Mouse (Mus musculus) neural tube, embryonic 12.5 days (tissue): ENCODE measurements around the gene Fam198b. TPM values are rescaled to one million over a fixed set of nuclear protein-coding genes. Genes with fewer than 3 reads are reported as not detected.

Experiments used
- ATAC-seq: fragments of 200-750 bp; cut with Nextera tagmentation; 2 replicates; pipeline ENCODE4 v1.8.0; 2017; ENCODE audit warnings: low read depth, mild to moderate bottlenecking, moderate TSS enrichment, moderate library complexity; ENCODE audit not compliant: low FRiP score
- H3K27ac ChIP-seq: fragments of 300-500 bp; sonication (generic); 2 replicates; pipeline ENCODE4 v1.5.1; 2016
- H3K27me3 ChIP-seq: fragments of 300-500 bp; sonication (generic); replicated peaks from 2 replicates; pipeline ENCODE4 v1.6.1; 2016; ENCODE audit warnings: mild to moderate bottlenecking
- H3K36me3 ChIP-seq: fragments of 300-500 bp; sonication (generic); 2 replicates; pipeline ENCODE4 v1.6.1; 2016; ENCODE audit warnings: mild to moderate bottlenecking
- H3K4me1 ChIP-seq: fragments of 300-500 bp; sonication (generic); 2 replicates; pipeline ENCODE4 v1.6.1; 2016
- H3K4me2 ChIP-seq: fragments of 300-500 bp; sonication (generic); replicated peaks from 2 replicates; pipeline ENCODE4 v1.6.1; 2016; ENCODE audit warnings: mild to moderate bottlenecking
- H3K4me3 ChIP-seq: fragments of 300-500 bp; sonication (generic); 2 replicates; pipeline ENCODE4 v1.5.1; 2016
- H3K9ac ChIP-seq: fragments of 300-500 bp; sonication (generic); 2 replicates; pipeline ENCODE4 v1.6.1; 2016; ENCODE audit warnings: mild to moderate bottlenecking
- H3K9me3 ChIP-seq: fragments of 300-500 bp; sonication (generic); 2 replicates; pipeline ENCODE4 v1.6.1; 2016; ENCODE audit warnings: mild to moderate bottlenecking
- WGBS: fragments of 180-500 bp; shearing (Covaris S2); methylation state at CpG from one replicate; pipeline ENCODE4 v1.1.7; 2016; 5-methylcytosine and 5-hydroxymethylcytosine counted together
- polyA plus RNA-seq: library from polyadenylated mRNA; unstranded; fragments of >200 nt; fragmentation: Nextera tagmentation; extraction: Ambion mirVana; gene quantifications from 2 replicates; pipeline ENCODE4 v1.2.1, GENCODE M21; 2016

The Fam198b gene
- polyA plus RNA-seq, 1 experiment from 2014 or later = 7.9 TPM

GRCm38 (mm10) chr3:79970498-79970897, 86.2 kb downstream of the Fam198b start:
- H3K36me3 ChIP-seq = no peaks in the 10 kb centered on the region
- no peak overlapping the region for H3K4me2 ChIP-seq
- no peaks in the 10 kb centered on the region for H3K27me3 ChIP-seq
- H3K9me3 ChIP-seq = no peaks in the 10 kb centered on the region
- no peaks in the 10 kb centered on the region for H3K4me1 ChIP-seq
- no peak for ATAC-seq
- 82% methylated on average over 2 of the region's 2 CpGs for WGBS
- H3K9ac ChIP-seq = no peak overlapping the region
- no peak overlapping the region for H3K4me3 ChIP-seq
- H3K27ac ChIP-seq = no peak overlapping the region

- no peaks in the 10 kb centered on the region for H3K27me3 ChIP-seq
- no peak overlapping the region for H3K9ac ChIP-seq
- ATAC-seq = no peak
- H3K4me3 ChIP-seq = no peak overlapping the region
- no peak overlapping the region for H3K4me2 ChIP-seq
- no peaks in the 10 kb centered on the region for H3K36me3 ChIP-seq
- no peak overlapping the region for H3K27ac ChIP-seq
- H3K4me1 ChIP-seq = no peaks in the 10 kb centered on the region
- 69% methylated on average over 7 of the region's 7 CpGs for WGBS
- no peaks in the 10 kb centered on the region for H3K9me3 ChIP-seq
Observed at GRCm38 (mm10) chr3:79971542-79971941, 87.2 kb downstream of the Fam198b start.

- Histone ChIP-seq H3K27ac (no peak overlapping the region), H3K9ac (no peak overlapping the region), H3K4me3 (no peak overlapping the region), H3K4me2 (no peak overlapping the region), H3K9me3 (no peaks in the 10 kb centered on the region), H3K4me1 (no peaks in the 10 kb centered on the region), H3K36me3 (no peaks in the 10 kb centered on the region), H3K27me3 (no peaks in the 10 kb centered on the region)
- ATAC-seq = no peak
- 69% methylated on average over 3 of the region's 3 CpGs for WGBS
Observed at GRCm38 (mm10) chr3:79976786-79977185, 92.5 kb downstream of the Fam198b start.

- no peak for ATAC-seq
- H3K4me3 ChIP-seq = no peak overlapping the region
Observed at GRCm38 (mm10) chr3:79977656-79978450, 93.5 kb downstream of the Fam198b start.

GRCm38 (mm10) chr3:79980714-79981113, 96.4 kb downstream of the Fam198b start:
- ATAC-seq = no peak
- Histone ChIP-seq H3K4me3 (no peak overlapping the region), H3K27me3 (no peaks in the 10 kb centered on the region), H3K4me1 (no peaks in the 10 kb centered on the region), H3K9ac (no peak overlapping the region), H3K27ac (no peak overlapping the region), H3K9me3 (no peaks in the 10 kb centered on the region), H3K36me3 (no peaks in the 10 kb centered on the region), H3K4me2 (no peak overlapping the region)
- 91% methylated on average over 1 of the region's 1 CpGs for WGBS

More at GRCm38 (mm10) chr3:79977656-79978450, 93.5 kb downstream of the Fam198b start:
- Histone ChIP-seq H3K36me3 (no peaks in the 10 kb centered on the region), H3K4me1 (no peaks in the 10 kb centered on the region), H3K27ac (no peak overlapping the region), H3K9ac (no peak overlapping the region), H3K9me3 (no peaks in the 10 kb centered on the region), H3K4me2 (no peak overlapping the region), H3K27me3 (no peaks in the 10 kb centered on the region)
- 84% methylated on average over 11 of the region's 11 CpGs for WGBS

GRCm38 (mm10) chr3:79983961-79984419, 99.7 kb downstream of the Fam198b start:
- H3K27ac ChIP-seq = no peak overlapping the region
- WGBS = 75% methylated on average over 2 of the region's 2 CpGs
- no peak overlapping the region for H3K9ac ChIP-seq
- H3K27me3 ChIP-seq = no peaks in the 10 kb centered on the region
- H3K4me1 ChIP-seq = no peaks in the 10 kb centered on the region
- H3K4me3 ChIP-seq = no peak overlapping the region
- ATAC-seq = no peak
- H3K36me3 ChIP-seq = no peaks in the 10 kb centered on the region
- H3K9me3 ChIP-seq = no peaks in the 10 kb centered on the region
- no peak overlapping the region for H3K4me2 ChIP-seq

- H3K9me3 ChIP-seq = no peaks in the 10 kb centered on the region
- H3K4me2 ChIP-seq = no peak overlapping the region
- no peaks in the 10 kb centered on the region for H3K36me3 ChIP-seq
- no peak overlapping the region for H3K27ac ChIP-seq
- no peaks in the 10 kb centered on the region for H3K27me3 ChIP-seq
- 52% methylated on average over 1 of the region's 1 CpGs for WGBS
- H3K4me3 ChIP-seq = no peak overlapping the region
- no peak for ATAC-seq
- no peak overlapping the region for H3K9ac ChIP-seq
- H3K4me1 ChIP-seq = no peaks in the 10 kb centered on the region
Observed at GRCm38 (mm10) chr3:79984542-79984941, 100.2 kb downstream of the Fam198b start.

- Histone ChIP-seq H3K27ac (no peak overlapping the region), H3K4me3 (no peak overlapping the region), H3K9me3 (no peaks in the 10 kb centered on the region), H3K9ac (no peak overlapping the region), H3K36me3 (no peaks in the 10 kb centered on the region), H3K4me1 (no peaks in the 10 kb centered on the region), H3K4me2 (no peak overlapping the region), H3K27me3 (no peaks in the 10 kb centered on the region)
- 73% methylated on average over 8 of the region's 8 CpGs for whole genome bisulfite sequencing
- ATAC-seq = no peak
Observed at GRCm38 (mm10) chr3:79989250-79989649, 104.9 kb downstream of the Fam198b start.

GRCm38 (mm10) chr3:79989911-79990310, 105.6 kb downstream of the Fam198b start:
- no peak overlapping the region for H3K9ac ChIP-seq
- no peaks in the 10 kb centered on the region for H3K27me3 ChIP-seq
- H3K36me3 ChIP-seq = no peaks in the 10 kb centered on the region
- no peaks in the 10 kb centered on the region for H3K4me1 ChIP-seq
- H3K4me2 ChIP-seq = no peak overlapping the region
- no peak overlapping the region for H3K27ac ChIP-seq
- 43% methylated on average over 2 of the region's 2 CpGs for WGBS
- H3K9me3 ChIP-seq = no peaks in the 10 kb centered on the region
- H3K4me3 ChIP-seq = no peak overlapping the region
- ATAC-seq = no peak

GRCm38 (mm10) chr3:79990480-79990879, 106.1 kb downstream of the Fam198b start:
- H3K9me3 ChIP-seq = no peaks in the 10 kb centered on the region
- H3K4me3 ChIP-seq = no peak overlapping the region
- H3K4me2 ChIP-seq = no peak overlapping the region
- no peaks in the 10 kb centered on the region for H3K27me3 ChIP-seq
- H3K4me1 ChIP-seq = no peaks in the 10 kb centered on the region
- H3K9ac ChIP-seq = no peak overlapping the region
- no peaks in the 10 kb centered on the region for H3K36me3 ChIP-seq
- no peak for ATAC-seq
- no peak overlapping the region for H3K27ac ChIP-seq

GRCm38 (mm10) chr3:79994029-79994539, 109.8 kb downstream of the Fam198b start:
- Histone ChIP-seq H3K27me3 (no peaks in the 10 kb centered on the region), H3K4me2 (no peak overlapping the region), H3K4me1 (no peaks in the 10 kb centered on the region), H3K4me3 (no peak overlapping the region), H3K9ac (no peak overlapping the region), H3K27ac (no peak overlapping the region), H3K9me3 (no peaks in the 10 kb centered on the region), H3K36me3 (no peaks in the 10 kb centered on the region)
- 79% methylated on average over 5 of the region's 5 CpGs for WGBS
- no peak for ATAC-seq

GRCm38 (mm10) chr3:79995726-79996125, 111.4 kb downstream of the Fam198b start:
- Histone ChIP-seq H3K27me3 (no peaks in the 10 kb centered on the region), H3K4me2 (no peak overlapping the region), H3K4me3 (no peak overlapping the region), H3K9me3 (no peaks in the 10 kb centered on the region), H3K27ac (no peak overlapping the region), H3K9ac (no peak overlapping the region), H3K4me1 (no peaks in the 10 kb centered on the region), H3K36me3 (no peaks in the 10 kb centered on the region)
- WGBS = 85% methylated on average over 6 of the region's 6 CpGs
- ATAC-seq = 0 out of 2 replicates have a peak, but pooled peaks have one; percentile 29
